Mouse (Mus musculus): ENCODE measurements around the gene Htr1d. TPM values are rescaled to one million over a fixed set of nuclear protein-coding genes. Genes with fewer than 3 reads are reported as not detected.

The Htr1d gene
- polyA plus RNA-seq (2021; fragmentation: Nextera tagmentation), result 1.1 and 1.5 TPM in 2 replicates
- long read RNA-seq, experiment 1, partial matches to known transcripts, result 0 of 5 reads
- long read RNA-seq, experiment 1, other reads (novel, unspliced or antisense), result 3 of 5 reads
- long read RNA-seq, experiment 2, partial matches to known transcripts, result 0 of 2 reads
- long read RNA-seq, experiment 2, other reads (novel, unspliced or antisense), result 2 of 2 reads

GRCm38 (mm10) chr4:136423224-136423623, at the start of gene Htr1d:
Htr1d (plus strand) TSS chr4:136423524.

GRCm38 (mm10) chr4:136462086-136462838, 38.9 kb downstream of the Htr1d start, which contains the start of gene 6030445D17Rik:
6030445D17Rik (plus strand) TSS chr4:136462250.

GRCm38 (mm10) chr4:136469371-136469903, 46.1 kb downstream of the Htr1d start, which contains the start of gene Luzp1:
Luzp1 (plus strand) TSS chr4:136469761.

Other genes starting within 250 kb of the Htr1d start
- gene Asap3, start 217.2 kb upstream of the Htr1d start, polyA plus RNA-seq (2021; fragmentation: Nextera tagmentation), result 0.43 and 0.50 TPM in 2 replicates
- 0.91 and 1.6 TPM in 2 replicates for gene Tcea3, start 175.8 kb upstream of the Htr1d start, polyA plus RNA-seq (2021; fragmentation: Nextera tagmentation)
- gene Zfp46, start 138.8 kb upstream of the Htr1d start, polyA plus RNA-seq (2021; fragmentation: Nextera tagmentation), result 8.5 and 9.8 TPM in 2 replicates
- 73.7 and 76.1 TPM in 2 replicates for gene Hnrnpr, start 112.6 kb upstream of the Htr1d start, polyA plus RNA-seq (2021; fragmentation: Nextera tagmentation)
- gene 6030445D17Rik, start 38.7 kb downstream of the Htr1d start, polyA plus RNA-seq (2021; fragmentation: Nextera tagmentation), result 0.29 TPM in 1 of 2 replicates, not detected in the other
- 65.6 and 75.4 TPM in 2 replicates for gene Luzp1, start 46.2 kb downstream of the Htr1d start, polyA plus RNA-seq (2021; fragmentation: Nextera tagmentation)
- 8.3 and 12.0 TPM in 2 replicates for gene Kdm1a, start 179.2 kb downstream of the Htr1d start, polyA plus RNA-seq (2021; fragmentation: Nextera tagmentation)
- gene Tex46, start 186.9 kb downstream of the Htr1d start, polyA plus RNA-seq (2021; fragmentation: Nextera tagmentation), result not detected in 2 replicates
- not detected in 2 replicates for gene Lactbl1, start 199.1 kb downstream of the Htr1d start, polyA plus RNA-seq (2021; fragmentation: Nextera tagmentation)